ENCODE assay signal across 25 mouse cellular contexts in genomic region chr4:149201110-149201509, GRCm38 (mm10).
"Had no signal": no experiment of that assay in that cellular context is flagged by ENCODE, and none has a peak within 500 bp of the region (broad histone marks: within the 10 kb centered on the region; RNA-seq: fewer than 3 reads in every experiment).

No protein-coding gene starts in this region.

- H3K4me1 ChIP-seq: limb, embryonic 12.5 days; limb, embryonic 15.5 days; neural tube, embryonic 13.5 days; stomach, embryonic 15.5 days had no signal

- H3K9me3 ChIP-seq: limb, embryonic 12.5 days; limb, embryonic 15.5 days; neural tube, embryonic 13.5 days; stomach, embryonic 15.5 days had no signal

- H3K27ac ChIP-seq: kidney, postnatal 0 days; layer of hippocampus, adult 2 months; left cerebral cortex, adult 2 months; limb, embryonic 12.5 days; limb, embryonic 15.5 days; liver, embryonic 14.5 days; macrophage; neural tube, embryonic 13.5 days; stomach, embryonic 15.5 days had no signal

- H3K9ac ChIP-seq: limb, embryonic 12.5 days; limb, embryonic 15.5 days; liver, embryonic 14.5 days; liver, postnatal 0 days; lung, embryonic 14.5 days; neural tube, embryonic 13.5 days; stomach, embryonic 15.5 days had no signal

- DNase-seq: kidney, adult 18-20 months; kidney, adult 9 months; kidney, postnatal 25 days; layer of hippocampus, postnatal 36 days; left cerebral cortex, postnatal 4 days; liver, postnatal 0 days; lung, embryonic 14.5 days; midbrain, embryonic 14.5 days; right cerebral cortex, adult 18-20 months; right cerebral cortex, postnatal 14 days; right cerebral cortex, postnatal 4 days; thymus, postnatal 25 days had no signal

- H3K4me3 ChIP-seq: layer of hippocampus, adult 2 months; left cerebral cortex, adult 2 months; limb, embryonic 12.5 days; limb, embryonic 15.5 days; neural tube, embryonic 13.5 days; stomach, embryonic 15.5 days had no signal

- H3K4me2 ChIP-seq: limb, embryonic 12.5 days; limb, embryonic 15.5 days; liver, embryonic 11.5 days; lung, embryonic 14.5 days; midbrain, embryonic 11.5 days; neural tube, embryonic 13.5 days; stomach, embryonic 15.5 days had no signal

- H3K27me3 ChIP-seq: limb, embryonic 12.5 days; limb, embryonic 15.5 days; neural tube, embryonic 13.5 days; stomach, embryonic 15.5 days had no signal

- ATAC-seq: intestine, embryonic 16.5 days; liver, postnatal 0 days; lung, postnatal 0 days had no signal
